Mouse (Mus musculus) A20 (cell line): ENCODE measurements around the gene Phpt1.
A peak's percentile ranks its signal among the peaks of the same experiment; 100 is the strongest.

ENCODE experiments used
- DNase-seq: peaks from one replicate; pipeline ENCODE4 v3.0.0-alpha.2; 2011; ENCODE audit warnings: low read depth, low spot score

Gene Phpt1

DNA sequence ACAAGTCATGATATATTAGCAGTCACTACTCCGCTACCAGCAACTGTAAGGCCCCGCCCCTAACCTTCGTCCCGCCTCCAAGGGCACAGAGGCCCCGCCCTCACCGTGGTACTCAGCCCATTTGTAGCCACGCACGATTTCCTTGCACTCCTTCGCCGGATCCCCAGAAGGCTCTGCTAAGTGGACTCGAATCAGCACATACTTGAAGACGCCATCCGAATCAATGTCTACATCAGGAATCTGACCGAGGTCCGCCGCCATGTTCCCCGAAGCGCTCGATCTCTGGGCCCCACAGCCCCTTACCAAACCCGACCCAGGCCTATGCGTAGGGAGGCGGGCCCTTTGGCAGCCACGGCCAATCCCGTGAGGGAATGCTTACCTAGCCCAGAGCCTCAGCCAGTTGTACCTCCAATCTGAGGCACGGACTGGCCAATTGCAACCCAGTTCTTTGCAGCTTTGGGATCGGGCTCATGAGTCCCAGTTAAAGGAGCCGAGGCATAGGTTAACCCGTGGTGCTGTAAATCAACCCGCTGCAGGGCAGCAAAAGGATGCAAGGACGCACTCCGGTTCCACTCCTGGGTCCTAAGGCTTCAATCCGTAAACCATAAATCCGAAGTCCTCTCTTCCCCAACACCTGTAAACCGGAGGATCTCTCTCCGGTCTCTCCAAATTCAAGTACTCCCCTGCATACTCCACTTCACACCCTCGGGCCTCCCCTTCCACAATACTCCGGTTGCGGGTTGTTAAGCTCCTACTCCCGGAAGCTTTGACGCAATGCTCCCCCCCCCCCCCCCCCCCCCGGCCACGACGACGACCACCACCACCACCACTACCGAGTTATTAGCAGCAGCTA lies at the start of gene Phpt1, which contains the start of gene Mamdc4:
TSS of gene Phpt1 (minus strand) at position 646 of the 853 bp plus-strand sequence.
TSS of gene Mamdc4 (minus strand) at position 267 of the 853 bp plus-strand sequence.
- peak; percentile 98 for DNase-seq

DNA sequence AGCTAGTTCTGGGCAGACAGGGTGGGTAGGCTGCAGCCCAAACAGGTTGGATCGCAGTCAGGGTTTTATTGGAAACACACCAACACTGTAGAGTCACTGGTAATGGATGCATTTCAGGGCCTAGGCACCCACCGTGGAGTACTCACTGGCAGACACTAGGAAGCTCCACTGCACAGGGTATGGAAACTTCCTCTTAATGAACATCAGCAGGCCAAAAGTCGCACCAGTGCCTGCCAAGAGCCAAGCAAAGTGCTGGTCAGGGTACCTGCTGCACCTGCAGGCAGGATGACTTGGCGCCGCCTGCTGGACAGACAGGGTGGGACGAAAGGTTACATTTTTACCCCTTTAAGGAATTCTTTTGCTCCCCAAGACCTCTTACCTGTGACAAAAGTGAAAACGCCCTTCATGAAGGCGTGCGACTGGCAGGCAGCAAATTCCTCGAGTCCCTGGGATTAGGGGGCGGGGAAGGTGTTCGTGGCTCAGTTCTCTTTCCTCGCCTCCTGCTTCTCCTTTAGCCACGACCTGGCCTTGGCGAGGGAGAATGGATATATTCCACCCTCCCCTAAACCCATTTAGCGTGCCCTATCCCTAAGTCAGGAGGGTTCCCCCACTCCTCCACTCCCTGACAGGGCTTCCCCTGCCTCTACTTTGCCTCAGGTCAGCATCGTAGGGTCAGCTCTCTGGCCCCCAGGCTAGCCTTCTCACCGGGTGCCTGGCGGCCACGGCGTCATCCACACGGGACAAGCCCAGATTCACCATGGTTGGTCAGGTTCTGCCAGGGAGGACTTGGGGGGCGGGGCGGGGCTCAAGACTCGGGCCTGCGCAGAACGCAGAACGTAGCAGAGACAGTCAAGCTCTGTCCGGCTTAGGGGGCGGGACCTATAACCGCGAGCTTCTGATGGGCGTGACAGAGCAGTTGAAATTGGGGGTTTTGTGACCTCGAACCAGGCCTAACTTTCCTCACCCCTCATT lies 46.5 kb upstream of the Phpt1 start, which contains the start of gene Tmem141:
TSS of gene Tmem141 (minus strand) at position 777 of the 972 bp plus-strand sequence.
- DNase-seq = peak; percentile 95

DNA sequence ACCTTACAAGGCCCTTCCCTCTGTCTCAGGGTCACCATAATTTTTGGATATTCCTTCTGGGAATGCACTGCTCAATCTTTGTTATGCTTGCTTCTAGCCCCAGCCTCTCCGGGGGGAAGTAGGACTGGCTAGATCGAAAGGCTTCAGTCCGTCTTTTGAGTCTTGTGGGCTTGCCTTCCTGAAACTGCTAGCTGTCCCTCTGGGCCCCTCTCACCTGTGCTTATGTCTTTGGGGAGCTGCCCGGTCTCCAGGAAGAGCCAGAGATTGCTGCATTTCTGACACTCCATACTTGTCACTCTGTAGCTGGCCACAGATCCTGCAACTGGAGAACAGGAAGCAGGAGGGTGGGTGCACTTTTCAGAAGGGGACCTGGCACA lies 45.8 kb upstream of the Phpt1 start:
- DNase-seq = no peak

DNA sequence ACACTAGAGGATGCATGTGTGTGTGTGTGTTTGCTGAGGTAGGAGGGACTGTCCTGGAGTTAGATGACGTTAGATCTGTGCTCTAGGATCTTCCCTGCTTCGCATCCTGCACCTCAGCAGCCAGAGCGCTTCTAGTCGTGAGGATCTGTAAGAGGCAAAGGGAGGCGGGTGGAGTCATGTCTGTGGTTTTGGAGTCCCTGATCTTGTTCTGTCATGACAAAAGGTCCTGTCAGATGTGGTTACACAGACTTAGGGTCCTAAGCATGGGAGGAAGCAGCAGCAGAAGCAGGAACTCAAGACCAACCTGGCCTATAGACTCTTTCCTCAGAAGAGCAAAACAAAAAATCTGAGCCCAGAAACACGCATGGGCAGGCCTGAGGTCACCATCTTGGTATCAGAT lies 45.4 kb upstream of the Phpt1 start:
- DNase-seq = no peak

DNA sequence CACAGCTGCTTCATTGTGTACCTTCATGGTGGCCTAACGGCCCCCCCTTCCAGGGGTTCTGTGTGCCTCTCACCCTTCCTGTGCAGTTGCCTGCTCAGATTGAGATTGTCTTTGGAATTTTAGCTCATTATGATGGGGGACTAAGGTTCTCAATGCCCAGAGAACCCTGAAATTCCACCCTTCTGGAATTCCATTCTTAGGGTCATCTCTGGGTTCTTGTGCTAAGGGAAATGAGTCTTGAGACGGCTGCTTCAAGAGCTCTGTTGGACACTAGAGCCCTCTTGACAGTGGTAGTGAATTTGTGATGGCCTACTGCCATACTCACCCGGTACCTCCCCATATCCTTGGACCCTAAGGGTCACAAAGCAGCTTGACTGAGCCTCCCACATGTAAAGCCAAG lies 42.6 kb upstream of the Phpt1 start, which contains the start of gene Ccdc183:
TSS of gene Ccdc183 (minus strand) at position 101 of the 400 bp plus-strand sequence.
- DNase-seq = no peak

DNA sequence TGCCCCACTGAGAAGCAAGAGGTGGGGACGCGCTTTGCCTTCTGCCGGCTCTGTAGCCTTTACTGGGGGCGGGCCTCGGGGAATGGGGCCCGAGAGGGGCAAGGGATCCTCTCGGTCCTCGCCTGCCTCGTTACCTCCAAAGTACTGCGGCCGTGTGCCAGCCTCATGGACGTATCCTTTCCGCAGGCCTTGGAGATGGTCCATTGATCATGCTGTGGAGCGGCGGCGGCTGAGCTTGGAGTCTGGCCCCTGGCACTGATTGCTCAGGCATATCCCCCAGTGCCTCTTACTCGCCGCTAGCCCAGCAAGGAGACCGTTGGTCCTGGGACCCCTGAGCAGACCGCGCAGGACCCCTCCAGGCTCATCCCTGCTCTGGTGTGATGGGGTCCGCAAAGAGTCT lies 41.4 kb upstream of the Phpt1 start:
- DNase-seq = no peak

DNA sequence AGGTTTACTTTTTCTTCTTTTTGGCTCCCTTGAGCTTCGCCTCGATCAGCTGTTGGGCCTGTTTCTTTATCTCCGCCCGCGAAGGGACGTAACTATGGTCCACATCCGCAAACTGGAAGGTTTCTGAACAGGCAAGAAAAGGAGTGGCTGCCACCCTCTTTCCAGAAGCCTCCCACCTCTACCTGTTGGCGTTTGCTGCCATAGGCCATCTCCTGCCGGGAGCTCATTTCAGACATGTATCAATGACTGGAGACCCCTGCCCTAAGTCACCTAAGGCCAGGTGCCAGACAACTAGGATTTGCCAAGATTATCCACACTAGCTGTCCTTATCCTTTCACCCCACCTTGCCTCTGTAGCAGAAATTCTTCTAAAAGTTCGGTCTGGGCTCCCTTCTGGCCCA lies 33.6 kb upstream of the Phpt1 start:
- no peak for DNase-seq

DNA sequence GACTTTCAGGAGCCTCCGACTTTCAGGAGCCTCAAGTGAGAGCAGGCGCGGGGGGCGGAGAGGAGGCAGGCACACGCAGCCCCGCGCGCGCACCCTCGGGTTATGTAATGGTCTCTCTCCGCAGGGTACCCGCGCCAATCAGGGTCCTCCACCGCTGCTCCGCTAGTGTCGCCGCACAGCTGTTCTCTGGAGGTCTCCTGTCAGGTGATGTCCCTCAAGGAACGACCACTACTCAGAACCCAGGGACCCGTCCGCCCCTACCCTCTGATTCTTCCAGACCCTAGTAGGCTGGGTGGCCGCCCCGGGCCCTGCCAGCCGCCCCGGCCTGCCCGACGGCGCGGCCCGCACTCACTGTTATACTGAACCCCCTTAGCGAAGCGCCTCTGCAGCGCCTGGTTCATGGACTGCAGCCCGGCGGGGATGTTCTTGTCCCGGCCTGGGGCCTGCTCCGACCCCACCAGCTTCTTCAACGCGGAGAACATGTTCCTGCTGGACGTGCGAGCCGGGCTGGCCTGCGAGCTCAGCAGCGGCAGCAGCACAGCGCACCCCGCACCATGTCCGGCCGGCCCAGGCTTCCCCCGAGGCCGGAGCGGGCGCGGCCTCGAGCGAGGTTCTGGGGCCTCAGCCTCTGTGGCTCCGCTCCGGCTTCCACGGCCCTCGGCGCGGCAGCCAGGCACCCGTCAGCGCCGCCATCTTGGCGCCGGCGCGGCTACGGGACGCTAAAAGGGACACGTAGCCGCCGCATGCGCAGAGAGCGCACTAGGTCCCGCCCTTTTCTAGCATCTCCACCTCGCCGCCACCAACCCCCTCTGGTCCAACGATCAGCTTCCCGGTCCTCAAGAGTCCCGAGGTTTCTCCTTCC lies 33.0 kb upstream of the Phpt1 start, which contains the start of gene Rabl6:
TSS of gene Rabl6 (minus strand) at position 761 of the 862 bp plus-strand sequence.
- DNase-seq = peak; percentile 94

DNA sequence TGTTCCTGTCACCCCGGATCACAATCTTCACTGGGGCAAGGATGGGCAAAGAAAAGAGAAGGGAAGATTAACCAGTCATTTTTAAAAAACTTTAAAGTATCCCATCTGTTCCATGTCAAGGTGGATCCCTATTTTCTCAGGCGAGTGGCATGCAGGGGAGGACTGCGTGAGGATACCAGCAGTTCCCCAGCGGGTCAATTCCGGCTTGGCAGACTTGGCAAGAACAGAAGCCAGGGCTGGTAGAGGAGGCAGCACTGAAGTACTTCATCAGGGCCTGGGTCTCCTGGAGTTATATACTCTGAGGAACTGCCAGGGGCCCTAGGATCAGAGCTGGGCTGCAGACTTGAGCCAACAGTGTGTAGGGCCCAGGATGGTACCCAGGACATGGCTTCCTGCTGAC lies 27.5 kb upstream of the Phpt1 start:
- DNase-seq = no peak

DNA sequence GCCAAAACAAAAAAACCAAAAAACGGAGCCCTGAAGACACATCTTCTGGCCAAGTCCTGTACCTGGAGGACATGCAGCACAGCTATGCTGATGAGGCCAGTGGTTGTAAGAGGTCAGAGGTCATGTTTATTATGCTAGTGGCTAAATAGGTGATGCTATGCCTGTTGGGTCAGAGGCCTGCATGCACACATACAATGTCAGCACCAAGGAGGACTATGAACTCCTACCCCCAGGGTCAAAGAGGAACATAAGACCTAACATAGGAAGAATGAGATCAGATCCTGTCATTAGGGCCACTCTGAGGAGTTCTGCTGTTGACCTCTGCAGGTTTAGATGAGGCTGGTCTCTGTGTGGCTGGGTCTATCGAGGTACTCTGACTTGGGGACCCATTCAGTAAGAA lies 25.0 kb upstream of the Phpt1 start:
- no peak for DNase-seq

DNA sequence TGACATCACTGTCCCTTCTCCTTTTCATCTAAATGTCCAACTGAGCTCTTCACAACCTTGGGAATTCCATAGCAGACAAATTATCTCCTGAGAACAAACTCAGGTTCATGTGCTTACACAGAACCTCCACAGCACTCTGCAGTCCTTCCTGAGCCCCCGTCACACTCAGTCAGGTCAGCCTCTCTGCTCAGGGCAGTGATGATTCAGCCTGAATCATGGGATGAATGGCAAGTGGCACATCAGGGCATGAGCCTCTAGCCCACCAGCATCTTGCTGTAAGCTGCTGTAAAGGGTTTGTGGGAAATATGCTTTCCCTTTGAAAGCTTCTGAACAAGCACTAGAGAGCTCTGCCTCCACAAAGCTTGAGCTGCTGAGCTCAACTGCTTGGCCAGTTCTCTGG lies 23.7 kb upstream of the Phpt1 start:
- DNase-seq = no peak

DNA sequence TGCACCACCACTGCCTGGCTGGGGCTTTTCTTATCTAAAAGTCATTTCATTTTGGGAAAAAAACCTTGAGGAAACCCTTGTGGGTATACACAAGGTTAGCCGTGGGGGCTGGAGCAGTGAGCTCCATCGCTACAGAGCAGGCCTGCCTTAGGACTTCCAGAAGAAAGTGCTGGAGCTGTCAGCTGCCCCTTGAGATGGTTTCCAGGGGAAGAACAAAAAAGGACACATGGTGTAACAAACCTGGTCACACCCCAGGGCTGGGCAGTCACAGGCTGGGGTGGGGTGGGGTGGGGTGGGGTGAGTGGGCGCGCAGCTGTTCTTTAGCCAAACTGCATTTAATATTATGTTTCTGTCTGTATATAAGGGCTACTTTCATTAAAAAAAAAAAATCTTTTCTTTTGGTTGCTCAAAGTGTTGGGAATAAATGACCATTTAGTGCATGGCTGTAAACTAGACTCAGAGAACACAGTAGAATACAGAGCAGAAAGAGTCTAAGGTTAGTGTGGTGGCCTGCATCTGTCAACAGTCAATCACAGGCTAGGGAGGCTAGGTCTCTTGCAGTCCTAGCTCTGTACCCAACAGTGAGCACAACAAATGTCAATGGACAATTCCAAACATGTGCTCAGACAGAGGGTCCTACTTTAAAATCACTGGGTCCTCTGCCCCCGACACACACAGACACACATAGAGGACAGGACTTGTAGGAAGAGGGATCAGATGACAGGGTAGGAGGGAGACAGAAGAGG lies 21.9 kb upstream of the Phpt1 start:
- no peak for DNase-seq

DNA sequence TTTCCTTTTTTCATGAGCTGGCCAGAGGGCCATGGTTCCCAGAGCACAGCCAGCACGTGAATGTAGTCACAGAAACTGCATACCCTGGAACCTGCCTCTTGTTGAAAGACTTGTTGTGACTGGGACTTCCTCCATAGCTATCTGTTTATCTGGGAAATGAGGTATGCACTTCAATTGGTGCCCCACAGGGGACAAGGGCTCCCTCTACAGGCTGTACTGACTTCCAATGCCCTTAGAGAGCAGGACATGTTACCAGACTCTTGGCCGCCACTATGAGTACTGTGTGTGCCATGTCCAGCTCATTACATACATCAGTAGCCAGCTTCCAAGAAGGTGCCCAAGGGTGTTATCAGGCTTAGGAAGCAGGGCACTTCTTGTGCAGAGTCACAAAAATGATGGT lies 16.8 kb upstream of the Phpt1 start:
- DNase-seq = peak; percentile 48

DNA sequence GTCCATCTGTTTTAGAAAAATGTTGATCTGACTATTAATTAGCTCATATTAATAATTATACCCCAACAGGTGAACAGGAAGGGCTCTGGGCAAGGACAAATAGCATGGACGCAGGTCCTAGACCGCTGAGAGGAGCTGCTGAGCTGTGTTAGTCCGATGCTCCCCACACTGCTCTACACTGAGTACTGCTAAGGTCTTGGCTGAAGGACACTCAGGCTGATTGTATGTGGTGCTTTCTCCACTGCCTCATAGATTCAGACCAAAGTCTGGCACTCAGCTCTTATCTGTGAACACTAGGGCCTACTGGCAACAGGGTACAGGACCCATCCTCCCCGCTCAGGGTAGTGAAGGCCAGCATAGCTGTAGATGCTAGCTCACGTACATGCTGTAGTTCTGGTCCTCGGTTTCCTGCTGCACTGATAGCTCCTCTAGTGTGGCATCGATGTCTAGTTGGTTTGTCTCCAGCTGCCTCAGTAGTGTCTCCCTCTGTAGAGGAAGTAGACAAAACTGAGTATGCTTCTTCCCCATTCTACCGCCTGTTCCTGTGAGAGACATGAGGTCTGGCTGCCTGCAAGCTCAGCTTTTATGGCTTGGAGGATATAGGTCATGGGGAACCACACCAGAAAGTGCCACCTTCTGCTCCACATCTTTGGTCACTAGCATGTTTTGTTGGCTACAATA lies 13.3 kb upstream of the Phpt1 start:
- no peak for DNase-seq

DNA sequence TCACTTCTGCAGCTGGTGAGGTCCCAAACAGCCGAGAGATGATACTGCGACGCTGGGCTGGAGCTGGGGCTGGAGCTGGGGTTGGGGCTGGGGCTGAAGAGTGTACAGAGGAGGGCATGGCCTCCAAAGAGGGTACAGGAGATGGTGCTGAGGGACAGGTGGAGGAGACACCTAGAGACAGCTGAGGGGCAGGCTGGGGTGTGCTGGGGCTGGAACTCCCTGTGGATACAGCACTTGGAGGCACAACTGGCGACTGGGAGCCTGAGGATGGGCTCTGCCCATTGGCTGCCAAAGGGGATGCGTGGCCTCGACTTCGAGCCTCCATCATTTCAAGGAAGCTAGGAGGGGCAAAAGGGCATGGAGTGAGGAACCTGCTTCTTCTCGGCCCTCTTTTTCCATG lies 12.3 kb upstream of the Phpt1 start:
- DNase-seq = no peak

DNA sequence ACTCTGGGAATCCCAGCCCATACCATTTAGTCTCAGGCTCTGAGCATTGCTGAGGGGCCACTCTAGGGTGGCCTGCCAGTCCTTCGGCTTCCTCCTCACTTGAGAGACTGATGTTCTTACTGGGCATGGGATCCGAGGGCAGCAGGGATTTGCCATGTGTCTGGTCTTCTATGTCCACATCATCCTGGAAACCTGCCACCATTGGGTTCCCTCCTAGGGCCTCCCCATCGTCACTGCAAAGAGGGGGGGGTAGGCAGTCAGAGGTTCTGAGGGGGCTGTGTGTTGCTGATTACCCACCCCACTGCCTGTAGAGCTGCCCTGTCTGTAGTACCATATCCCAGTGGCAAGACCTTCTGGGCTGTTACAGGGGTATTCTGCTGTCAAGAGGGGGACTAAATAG lies 10.6 kb upstream of the Phpt1 start:
- DNase-seq = no peak

DNA sequence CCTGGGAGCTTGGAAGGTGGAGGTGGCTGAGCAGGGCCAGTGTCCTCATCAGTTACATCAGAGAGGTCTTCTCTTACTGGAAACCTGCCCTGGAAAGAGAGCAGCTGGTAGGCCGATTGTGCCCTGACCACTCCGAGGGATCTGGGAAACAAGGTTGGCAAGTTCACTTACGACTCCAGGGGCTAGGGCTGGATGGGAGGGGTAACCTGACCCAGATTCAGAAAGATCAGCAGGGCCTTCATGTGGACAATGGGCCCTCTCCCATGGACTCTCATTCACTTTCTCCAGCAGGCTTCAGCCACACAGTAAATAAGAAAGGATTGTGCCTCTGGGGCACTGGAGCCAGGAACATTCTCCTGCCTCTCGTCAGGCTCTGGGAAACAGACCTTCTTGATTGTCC lies 9.8 kb upstream of the Phpt1 start:
- no peak for DNase-seq

DNA sequence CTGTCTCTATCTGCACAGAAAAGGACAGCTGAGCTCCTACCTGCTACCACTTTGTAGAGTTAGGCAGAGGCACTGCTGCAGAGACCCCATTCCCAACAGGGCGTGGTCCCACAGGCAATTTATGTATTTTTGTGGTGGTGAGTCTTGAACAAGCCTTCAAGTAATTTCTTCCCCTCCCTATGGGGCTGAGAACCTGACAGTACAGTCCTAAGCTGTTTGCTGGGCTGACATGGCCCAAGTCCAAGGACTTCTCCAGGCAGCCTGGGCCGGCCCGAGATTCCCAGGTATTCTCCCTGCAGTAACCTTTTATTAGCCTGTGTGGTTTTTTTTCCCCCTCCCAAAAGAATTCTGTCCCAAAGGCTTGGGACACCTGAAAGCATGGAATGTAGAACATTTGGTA lies 9.1 kb upstream of the Phpt1 start:
- no peak for DNase-seq

DNA sequence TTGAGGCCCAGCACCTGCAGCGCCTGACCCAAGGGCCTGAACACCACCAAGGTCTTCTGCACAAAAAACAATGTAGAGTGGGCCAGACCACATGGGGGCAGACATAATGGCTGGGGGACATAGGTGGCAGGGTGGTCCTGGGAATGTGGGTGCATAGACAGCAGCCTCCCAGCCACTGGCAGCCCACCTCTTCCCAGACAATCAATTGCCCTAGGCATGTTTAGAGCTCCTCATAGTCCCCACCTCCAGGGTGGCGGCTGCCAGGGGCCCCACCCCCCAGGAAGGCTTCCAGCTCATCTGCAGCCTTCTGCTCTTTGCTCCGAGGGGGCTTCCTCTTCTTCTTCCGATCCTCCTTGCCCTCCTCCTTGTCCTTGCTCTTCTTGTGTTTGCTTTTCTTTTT lies 8.5 kb upstream of the Phpt1 start:
- no peak for DNase-seq

DNA sequence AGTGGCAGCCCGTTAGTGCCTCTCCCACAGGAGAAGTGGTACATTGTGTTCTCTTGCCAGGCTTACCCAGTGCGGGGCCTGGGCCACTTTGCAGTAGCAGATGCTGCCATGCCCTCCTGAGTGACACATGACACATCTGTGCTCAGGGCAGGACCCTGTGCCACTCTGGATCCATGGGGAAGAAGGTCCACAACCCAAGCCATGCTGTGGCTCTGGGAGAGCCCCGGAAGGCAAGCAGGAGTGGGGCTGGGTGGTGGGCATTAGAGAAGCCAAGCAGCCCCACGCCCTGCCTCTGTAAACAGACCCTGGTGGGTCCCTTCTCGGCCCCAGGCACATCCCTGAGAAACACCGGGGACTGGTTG lies 8.1 kb upstream of the Phpt1 start:
- DNase-seq = no peak
